Mouse (Mus musculus): ENCODE measurements at regions not wholly inside any gene's neighbourhood (a gene's known extent, or its start where the extent isn't known, plus 50 kb on each side); places are given as distances from the start of the nearest gene placed in this dataset.

DNA sequence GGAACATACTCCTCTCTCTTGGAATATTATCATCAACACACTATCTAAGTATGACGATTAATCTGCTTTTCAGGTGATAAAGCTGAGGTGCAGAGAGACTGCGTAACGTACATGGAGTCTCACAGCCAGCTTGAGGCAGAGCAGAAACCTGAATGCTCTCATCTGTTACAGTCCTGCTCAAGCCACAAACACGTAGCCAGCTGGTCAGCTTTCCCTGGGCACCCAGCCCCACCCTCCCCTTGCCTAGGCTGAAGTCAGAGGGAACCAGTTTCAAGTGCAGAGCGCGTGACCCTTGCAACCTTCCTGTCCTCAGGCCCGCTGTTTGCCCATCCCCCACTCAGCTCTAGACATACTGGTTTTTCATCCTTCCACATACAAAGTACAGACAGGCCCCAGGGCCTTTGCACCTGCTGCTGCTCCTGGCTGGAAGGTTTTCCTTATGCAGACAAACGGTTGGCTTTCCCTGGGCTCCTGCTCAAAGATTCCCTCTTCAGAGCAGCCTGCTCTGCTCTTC is 108.9 kb downstream of the Vegfa start:
- Histone ChIP-seq H3K27me3 (replicated peaks) (peaks cover 75% of the 10 kb centered on the region), H3K36me3 (replicated peaks in 1 of 2; ENCODE audit: control insufficient read depth in 1 of 2, insufficient read depth in 1 of 2, low read length in 1 of 2) (no peaks in the 10 kb centered on the region), H3K9ac (ENCODE audit: insufficient read depth, low read depth) (no peak overlapping the region), H3K27ac (ENCODE audit: insufficient read depth, low read depth) (no peak overlapping the region), H3K4me1 (ENCODE audit: control insufficient read depth in 1 of 2, insufficient read depth in 2 of 2) (peaks cover 0 to 4% of the 10 kb centered on the region in 2 experiments; a peak in 2 of 4 replicates), H3K79me2 (replicated peaks; ENCODE audit: control insufficient read depth, extremely low read depth, insufficient read depth, poor library complexity, severe bottlenecking) (no peaks in the 10 kb centered on the region), H3K4me2 (ENCODE audit: insufficient read depth, low read depth, poor library complexity, severe bottlenecking) (no peak overlapping the region), H3K9me3 (replicated peaks; ENCODE audit: low read length) (peaks cover 4% of the 10 kb centered on the region), H3K4me3 (replicated peaks in 1 of 3; ENCODE audit: low read depth in 2 of 3, low read length in 2 of 3, poor library complexity in 1 of 3) (no peak overlapping the region)
- in situ Hi-C loops (cut with MboI; ENCODE audit: low pct_ligation_motif_present, low pct_unique_long_range_greater_than_20kb, low sequenced_read_pairs), result no loop called here
- DNase-seq (ENCODE audit: extremely low read depth), result no peak
- dilution Hi-C loops (cut with MboI; ENCODE audit: extremely low pct_ligation_motif_present, extremely low pct_unique_long_range_greater_than_20kb, low sequenced_read_pairs), result no loop called here
- TF ChIP-seq SIN3A (IDR thresholded peaks at IDR 0.05; ENCODE audit: low read length) (no peak), ELF1 (IDR thresholded peaks at IDR 0.05; ENCODE audit: low read depth, low read length) (no peak), TBP (conservative IDR thresholded peaks at IDR 0.05; ENCODE audit: low read depth, low read length) (no peak), MAFK (IDR thresholded peaks at IDR 0.05; ENCODE audit: insufficient replicate concordance, low read length) (no peak), ETS1 (conservative IDR thresholded peaks at IDR 0.05; ENCODE audit: low read depth, low read length) (no peak)

GRCm38 (mm10) chr17:45917647-45918046 is 114.5 kb downstream of the Vegfa start:
- peaks cover 70% of the 10 kb centered on the region for H3K27me3 ChIP-seq (replicated peaks)
- no peaks in the 10 kb centered on the region for H3K36me3 ChIP-seq (replicated peaks in 1 of 2; ENCODE audit: control insufficient read depth in 1 of 2, insufficient read depth in 1 of 2, low read length in 1 of 2)
- DNase-seq (ENCODE audit: extremely low read depth), result no peak
- in situ Hi-C loops (cut with MboI; ENCODE audit: low pct_ligation_motif_present, low pct_unique_long_range_greater_than_20kb, low sequenced_read_pairs), result no loop called here
- no peaks in the 10 kb centered on the region; a peak in 1 of 4 replicates for H3K4me1 ChIP-seq (ENCODE audit: control insufficient read depth in 1 of 2, insufficient read depth in 2 of 2)
- H3K27ac ChIP-seq (ENCODE audit: insufficient read depth, low read depth), result no peak overlapping the region
- peaks cover 8% of the 10 kb centered on the region for H3K9me3 ChIP-seq (replicated peaks; ENCODE audit: low read length)
- no peak overlapping the region for H3K4me3 ChIP-seq (replicated peaks in 1 of 3; ENCODE audit: low read depth in 2 of 3, low read length in 2 of 3, poor library complexity in 1 of 3)
- dilution Hi-C loops (cut with MboI; ENCODE audit: extremely low pct_ligation_motif_present, extremely low pct_unique_long_range_greater_than_20kb, low sequenced_read_pairs), result no loop called here
- H3K79me2 ChIP-seq (replicated peaks; ENCODE audit: control insufficient read depth, extremely low read depth, insufficient read depth, poor library complexity, severe bottlenecking), result no peaks in the 10 kb centered on the region
- TF ChIP-seq MAFK (IDR thresholded peaks at IDR 0.05; ENCODE audit: insufficient replicate concordance, low read length), result no peak
- TF ChIP-seq ZC3H11A (IDR thresholded peaks at IDR 0.05; ENCODE audit: low read depth, low read length), result no peak
- TF ChIP-seq CHD1 (IDR thresholded peaks at IDR 0.05; ENCODE audit: low read depth, low read length), result no peak
- TF ChIP-seq NELFE (IDR thresholded peaks at IDR 0.05; ENCODE audit: low read depth, low read length), result no peak
- no peak for TF ChIP-seq ZKSCAN1 (IDR thresholded peaks at IDR 0.05; ENCODE audit: borderline replicate concordance, low read depth, low read length)
- no peak for TF ChIP-seq MEF2A (IDR thresholded peaks at IDR 0.05; ENCODE audit: borderline replicate concordance, low read depth, low read length)
- no peak for TF ChIP-seq MAZ (IDR thresholded peaks at IDR 0.05; ENCODE audit: low read depth, low read length)
- no peak for TF ChIP-seq ELF1 (IDR thresholded peaks at IDR 0.05; ENCODE audit: low read depth, low read length)
- no peak for TF ChIP-seq MYC (IDR thresholded peaks at IDR 0.05; ENCODE audit: low read depth, low read length)
- no peak for TF ChIP-seq GABPA (IDR thresholded peaks at IDR 0.05; ENCODE audit: insufficient replicate concordance, low read depth, low read length)
- no peak overlapping the region for H3K4me2 ChIP-seq (ENCODE audit: insufficient read depth, low read depth, poor library complexity, severe bottlenecking)
- H3K9ac ChIP-seq (ENCODE audit: insufficient read depth, low read depth), result no peak overlapping the region

DNA sequence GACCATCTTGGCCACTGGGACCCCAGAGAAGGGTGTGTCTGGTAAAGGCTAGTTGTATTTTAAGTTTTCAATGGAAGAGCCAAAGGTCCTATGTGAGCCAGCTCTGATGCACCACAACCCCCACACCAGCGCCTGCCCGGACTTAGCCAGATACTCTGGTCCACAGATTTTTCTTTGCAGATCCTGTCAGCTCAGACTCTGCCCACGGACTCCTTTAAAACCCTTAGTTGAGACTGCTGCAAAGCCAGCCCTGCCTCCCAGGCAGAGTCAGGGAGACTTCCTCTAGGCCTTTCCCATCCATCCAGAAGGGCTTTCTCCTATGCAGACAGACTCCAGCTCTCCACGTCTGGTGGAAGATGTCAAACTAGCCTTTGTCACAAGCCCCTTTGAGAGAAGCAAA is 115.2 kb downstream of the Vegfa start:
- TF ChIP-seq MEF2A (IDR thresholded peaks at IDR 0.05; ENCODE audit: borderline replicate concordance, low read depth, low read length), result no peak
- no peak for TF ChIP-seq MAZ (IDR thresholded peaks at IDR 0.05; ENCODE audit: low read depth, low read length)
- no peak for TF ChIP-seq USF1 (IDR thresholded peaks at IDR 0.05; ENCODE audit: low read depth, low read length)
- TF ChIP-seq POLR2AphosphoS2 (IDR thresholded peaks at IDR 0.05; ENCODE audit: low read depth, low read length), result no peak
- TF ChIP-seq ZMIZ1 (IDR thresholded peaks at IDR 0.05; ENCODE audit: low read depth, low read length), result no peak
- in situ Hi-C loops (cut with MboI; ENCODE audit: low pct_ligation_motif_present, low pct_unique_long_range_greater_than_20kb, low sequenced_read_pairs), result no loop called here
- no peak for DNase-seq (ENCODE audit: extremely low read depth)
- H3K4me1 ChIP-seq (ENCODE audit: control insufficient read depth in 1 of 2, insufficient read depth in 2 of 2), result no peaks in the 10 kb centered on the region; a peak in 1 of 4 replicates
- dilution Hi-C loops (cut with MboI; ENCODE audit: extremely low pct_ligation_motif_present, extremely low pct_unique_long_range_greater_than_20kb, low sequenced_read_pairs), result no loop called here
- H3K4me2 ChIP-seq (ENCODE audit: insufficient read depth, low read depth, poor library complexity, severe bottlenecking), result no peak overlapping the region
- H3K36me3 ChIP-seq (replicated peaks in 1 of 2; ENCODE audit: control insufficient read depth in 1 of 2, insufficient read depth in 1 of 2, low read length in 1 of 2), result no peaks in the 10 kb centered on the region
- peaks cover 67% of the 10 kb centered on the region for H3K27me3 ChIP-seq (replicated peaks)
- H3K9ac ChIP-seq (ENCODE audit: insufficient read depth, low read depth), result no peak overlapping the region
- H3K79me2 ChIP-seq (replicated peaks; ENCODE audit: control insufficient read depth, extremely low read depth, insufficient read depth, poor library complexity, severe bottlenecking), result no peaks in the 10 kb centered on the region
- H3K9me3 ChIP-seq (replicated peaks; ENCODE audit: low read length), result peaks cover 16% of the 10 kb centered on the region
- no peak overlapping the region for H3K4me3 ChIP-seq (replicated peaks in 1 of 3; ENCODE audit: low read depth in 2 of 3, low read length in 2 of 3, poor library complexity in 1 of 3)
- H3K27ac ChIP-seq (ENCODE audit: insufficient read depth, low read depth), result no peak overlapping the region

Measured in CH12.LX (cell line).